Mouse (Mus musculus) midbrain, embryonic 11.5 days (tissue): ENCODE data around the gene Gm9844. TPM values are rescaled to one million over a fixed set of nuclear protein-coding genes. Genes with fewer than 3 reads are reported as not detected.
A peak's percentile ranks its signal among the peaks of the same experiment; 100 is the strongest.
"Not testable (repeated sequence)": the region's sequence is repeated elsewhere in the genome, so short reads cannot be mapped to it uniquely, and the experiment has no call there.

Experiments
- ATAC-seq: fragments of 200-750 bp; cut with Nextera tagmentation; 2 replicates; pipeline ENCODE4 v1.8.0; 2017; ENCODE audit warnings: moderate TSS enrichment, moderate library complexity; ENCODE audit not compliant: low FRiP score
- DNase-seq: peaks from one replicate; pipeline ENCODE4 v3.0.0; 2015; ENCODE audit warnings: low spot score; ENCODE audit errors: missing footprints
- H3K27ac ChIP-seq: fragments of 300-500 bp; sonication (generic); 2 replicates; pipeline ENCODE4 v1.5.1; 2014; ENCODE audit warnings: low read depth, low read length
- H3K27me3 ChIP-seq: fragments of 300-500 bp; sonication (generic); 2 replicates; pipeline ENCODE4 v1.6.1; 2014; ENCODE audit warnings: mild to moderate bottlenecking, low read length, moderate library complexity, mixed read lengths; ENCODE audit not compliant: control insufficient read depth, insufficient read depth
- H3K36me3 ChIP-seq: fragments of 300-500 bp; sonication (generic); 2 replicates; pipeline ENCODE4 v1.6.1; 2014; ENCODE audit warnings: mild to moderate bottlenecking, low read length, moderate library complexity, mixed read lengths; ENCODE audit not compliant: control insufficient read depth, insufficient read depth
- H3K4me1 ChIP-seq: fragments of 300-500 bp; sonication (generic); 2 replicates; pipeline ENCODE4 v1.6.1; 2014; ENCODE audit warnings: low read length; ENCODE audit not compliant: control insufficient read depth, insufficient read depth
- H3K4me2 ChIP-seq: fragments of 300-500 bp; sonication (generic); 2 replicates; pipeline ENCODE4 v1.6.1; 2014; ENCODE audit warnings: mild to moderate bottlenecking, moderate library complexity
- H3K4me3 ChIP-seq: fragments of 300-500 bp; sonication (generic); 2 replicates; pipeline ENCODE4 v1.5.1; 2014; ENCODE audit warnings: low read depth, low read length
- H3K9ac ChIP-seq: fragments of 300-500 bp; sonication (generic); 2 replicates; pipeline ENCODE4 v1.6.1; 2014; ENCODE audit warnings: low read length
- H3K9me3 ChIP-seq: fragments of 300-500 bp; sonication (generic); 2 replicates; pipeline ENCODE4 v1.6.1; 2016; ENCODE audit warnings: low read length; ENCODE audit not compliant: control insufficient read depth
- WGBS: fragments of 180-500 bp; shearing (Covaris S2); extraction: QIAGEN DNeasy Blood & Tissue Kit; methylation state at CpG from one replicate; pipeline ENCODE4 v1.1.7; 2014; 5-methylcytosine and 5-hydroxymethylcytosine counted together
- polyA plus RNA-seq: library from polyadenylated mRNA; unstranded; fragments of >200 nt; fragmentation: Nextera tagmentation; extraction: Ambion mirVana; gene quantifications from 2 replicates; pipeline ENCODE4 v1.2.1, GENCODE M21; 2014

Gene Gm9844
- polyA plus RNA-seq, 1 experiment from 2014 or later: 20.6 TPM

DNA sequence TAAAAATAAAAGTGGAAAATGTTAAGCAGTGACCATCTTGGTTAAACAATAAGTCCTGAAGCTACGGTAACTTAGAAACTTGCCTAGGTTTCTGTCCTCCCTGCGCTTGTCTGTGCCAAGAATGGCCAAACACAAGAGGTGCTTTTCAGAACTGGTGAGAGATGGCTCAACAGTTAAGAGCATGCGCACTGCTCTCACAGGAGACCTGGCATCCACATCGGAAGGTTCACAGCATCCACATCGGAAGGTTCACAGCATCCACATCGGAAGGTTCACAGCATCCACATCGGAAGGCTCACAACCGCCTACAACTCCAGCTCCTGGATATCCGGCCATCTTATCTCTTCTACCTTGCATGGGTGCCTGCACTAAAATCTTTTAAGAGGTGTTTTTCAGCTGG, 16.8 kb upstream of the Gm9844 start:
- Histone ChIP-seq H3K36me3 (no peaks in the 10 kb centered on the region), H3K9me3 (no peaks in the 10 kb centered on the region), H3K4me2 (no peak overlapping the region), H3K4me1 (no peaks in the 10 kb centered on the region), H3K27me3 (no peaks in the 10 kb centered on the region), H3K27ac (no peak overlapping the region), H3K9ac (no peak overlapping the region), H3K4me3 (no peak overlapping the region)
- WGBS: 82% methylated on average over 9 of the region's 9 CpGs
- ATAC-seq (no peak), DNase-seq (no peak)

DNA sequence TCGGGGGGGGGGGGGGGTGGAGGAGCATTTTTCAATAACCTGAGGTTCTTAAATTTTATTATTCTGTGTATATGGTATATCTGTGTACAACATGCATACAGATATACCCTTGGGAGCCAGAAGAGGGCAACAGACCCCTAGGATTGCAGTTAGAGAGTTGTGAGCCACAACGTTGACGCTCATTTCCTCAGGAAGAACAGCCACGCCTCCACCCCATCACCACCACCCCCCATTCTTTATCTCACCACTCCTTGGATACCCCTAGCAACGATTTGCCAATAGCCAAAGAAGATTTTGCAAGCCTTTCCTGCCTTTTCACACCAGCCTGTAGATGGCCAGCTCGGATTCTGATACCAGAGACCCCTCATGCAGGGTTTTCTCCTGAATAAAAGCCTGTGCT, 16.3 kb upstream of the Gm9844 start:
- no peak overlapping the region for H3K4me2 ChIP-seq
- WGBS: 8% methylated on average over 6 of the region's 6 CpGs
- no peak overlapping the region for H3K4me3 ChIP-seq
- peak; percentile 88 for DNase-seq
- H3K27ac ChIP-seq: no peak overlapping the region
- H3K36me3 ChIP-seq: no peaks in the 10 kb centered on the region
- no peaks in the 10 kb centered on the region for H3K9me3 ChIP-seq
- no peaks in the 10 kb centered on the region for H3K4me1 ChIP-seq
- ATAC-seq: peak; percentile 58
- no peaks in the 10 kb centered on the region for H3K27me3 ChIP-seq
- H3K9ac ChIP-seq: no peak overlapping the region

- H3K4me1 ChIP-seq, ATAC-seq, H3K27ac ChIP-seq, H3K4me3 ChIP-seq, H3K36me3 ChIP-seq, H3K4me2 ChIP-seq, H3K9ac ChIP-seq, H3K27me3 ChIP-seq, H3K9me3 ChIP-seq, DNase-seq: not testable (repeated sequence)
- WGBS: 40% methylated on average over 2 of the region's 2 CpGs
Observed at GRCm38 (mm10) chr7:24846576-24846975, 15.4 kb upstream of the Gm9844 start.

DNA sequence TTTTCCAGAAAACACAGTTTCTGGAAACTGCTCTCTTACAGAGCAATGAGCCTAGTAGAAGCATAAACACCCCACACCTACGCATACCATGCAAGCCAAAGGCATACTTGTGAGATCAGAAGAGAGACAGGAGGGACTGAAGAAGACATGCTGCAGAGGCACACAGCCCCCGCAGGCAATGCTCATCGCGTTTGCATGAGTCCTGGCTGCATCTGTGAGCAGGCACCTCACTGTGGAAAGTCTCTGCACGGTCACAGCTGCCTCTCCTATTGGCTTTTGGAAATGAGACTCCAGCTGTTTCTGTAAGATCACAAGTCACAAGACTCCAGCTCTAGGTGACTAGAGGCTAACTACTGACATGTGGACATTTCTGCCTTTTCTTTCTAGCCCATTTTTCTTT, 11.9 kb upstream of the Gm9844 start:
- Histone ChIP-seq H3K4me3 (no peak overlapping the region), H3K4me1 (no peaks in the 10 kb centered on the region), H3K4me2 (no peak overlapping the region), H3K27ac (no peak overlapping the region), H3K36me3 (no peaks in the 10 kb centered on the region), H3K27me3 (no peaks in the 10 kb centered on the region), H3K9me3 (no peaks in the 10 kb centered on the region), H3K9ac (no peak overlapping the region)
- no peak for ATAC-seq
- no peak for DNase-seq
- WGBS: 39% methylated on average over 5 of the region's 5 CpGs

- H3K9ac ChIP-seq: no peak overlapping the region
- DNase-seq (no peak), ATAC-seq (peak; percentile 16; the same call in 1 of the 2 replicates)
- no peak overlapping the region for H3K4me3 ChIP-seq
- H3K9me3 ChIP-seq: no peaks in the 10 kb centered on the region
- H3K27me3 ChIP-seq: no peaks in the 10 kb centered on the region
- H3K4me1 ChIP-seq: no peaks in the 10 kb centered on the region
- H3K4me2 ChIP-seq: no peak overlapping the region
- H3K36me3 ChIP-seq: no peaks in the 10 kb centered on the region
- H3K27ac ChIP-seq: no peak overlapping the region
- WGBS: 38% methylated on average over 6 of the region's 6 CpGs
Observed at GRCm38 (mm10) chr7:24850899-24851303, 11.1 kb upstream of the Gm9844 start.

- no peaks in the 10 kb centered on the region for H3K36me3 ChIP-seq
- WGBS: 92% methylated on average over 5 of the region's 5 CpGs
- H3K27ac ChIP-seq: no peak overlapping the region
- H3K9ac ChIP-seq: no peak overlapping the region
- no peaks in the 10 kb centered on the region for H3K9me3 ChIP-seq
- ATAC-seq: no peak
- no peak overlapping the region for H3K4me3 ChIP-seq
- DNase-seq: no peak
- no peaks in the 10 kb centered on the region for H3K4me1 ChIP-seq
- no peak overlapping the region for H3K4me2 ChIP-seq
- H3K27me3 ChIP-seq: no peaks in the 10 kb centered on the region
Observed at GRCm38 (mm10) chr7:24851596-24852325, 10.3 kb upstream of the Gm9844 start.

- Histone ChIP-seq H3K27ac (no peak overlapping the region), H3K4me3 (no peak overlapping the region), H3K4me2 (no peak overlapping the region), H3K36me3 (no peaks in the 10 kb centered on the region), H3K9ac (no peak overlapping the region), H3K9me3 (no peaks in the 10 kb centered on the region), H3K27me3 (no peaks in the 10 kb centered on the region), H3K4me1 (no peaks in the 10 kb centered on the region)
- WGBS: 79% methylated on average over 8 of the region's 8 CpGs
- ATAC-seq (0 out of 2 replicates have a peak, but pooled peaks have one; percentile 35), DNase-seq (no peak)
Observed at GRCm38 (mm10) chr7:24852557-24853232, 9.3 kb upstream of the Gm9844 start.

DNA sequence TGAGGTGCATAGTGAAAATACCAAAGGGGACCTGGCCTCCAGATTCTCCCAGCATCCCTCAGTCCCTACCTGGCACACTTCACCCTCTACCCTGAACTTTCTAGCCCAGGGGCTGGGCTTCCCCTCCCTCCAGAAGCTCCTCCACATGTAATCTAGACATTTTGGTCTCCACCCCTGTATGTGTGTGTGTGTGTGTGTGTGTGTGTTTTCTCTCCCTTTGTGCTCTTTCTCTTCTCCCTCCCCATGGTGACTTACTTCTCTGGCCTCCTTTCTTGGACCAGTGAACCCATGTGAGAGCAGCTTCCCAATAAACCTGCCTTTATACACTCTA, 8.8 kb upstream of the Gm9844 start:
- Histone ChIP-seq H3K4me1 (no peaks in the 10 kb centered on the region), H3K9ac (no peak overlapping the region), H3K9me3 (no peaks in the 10 kb centered on the region), H3K4me3 (no peak overlapping the region), H3K4me2 (no peak overlapping the region), H3K27ac (no peak overlapping the region), H3K36me3 (no peaks in the 10 kb centered on the region), H3K27me3 (no peaks in the 10 kb centered on the region)
- DNase-seq (no peak), ATAC-seq (no peak)

GRCm38 (mm10) chr7:24853695-24854094, 8.3 kb upstream of the Gm9844 start:
- no peaks in the 10 kb centered on the region for H3K9me3 ChIP-seq
- H3K36me3 ChIP-seq: no peaks in the 10 kb centered on the region
- H3K9ac ChIP-seq: peak overlapping the region; percentile 18; the same call in 1 of the 2 replicates
- DNase-seq: no peak
- WGBS: 56% methylated on average over 7 of the region's 7 CpGs
- H3K27me3 ChIP-seq: no peaks in the 10 kb centered on the region
- H3K4me2 ChIP-seq: no peak overlapping the region
- H3K4me1 ChIP-seq: no peaks in the 10 kb centered on the region
- no peak for ATAC-seq
- no peak overlapping the region for H3K27ac ChIP-seq
- H3K4me3 ChIP-seq: no peak overlapping the region
